Mouse (Mus musculus): ENCODE data around the gene Cabp4.

- no peak for TF ChIP-seq CTCF (IDR thresholded peaks at IDR 0.05; ENCODE audit: control insufficient read depth, insufficient read depth, low read length)
- no peak for TF ChIP-seq POLR2A (IDR thresholded peaks at IDR 0.05; ENCODE audit: borderline replicate concordance, control insufficient read depth, low read depth, low read length)
Observed at GRCm38 (mm10) chr19:4147782-4148490, 4.1 kb upstream of the Cabp4 start.
